Mouse (Mus musculus): ENCODE measurements at regions not wholly inside any gene's neighbourhood (a gene's known extent, or its start where the extent isn't known, plus 50 kb on each side); places are given as distances from the start of the nearest gene placed in this dataset.

DNA sequence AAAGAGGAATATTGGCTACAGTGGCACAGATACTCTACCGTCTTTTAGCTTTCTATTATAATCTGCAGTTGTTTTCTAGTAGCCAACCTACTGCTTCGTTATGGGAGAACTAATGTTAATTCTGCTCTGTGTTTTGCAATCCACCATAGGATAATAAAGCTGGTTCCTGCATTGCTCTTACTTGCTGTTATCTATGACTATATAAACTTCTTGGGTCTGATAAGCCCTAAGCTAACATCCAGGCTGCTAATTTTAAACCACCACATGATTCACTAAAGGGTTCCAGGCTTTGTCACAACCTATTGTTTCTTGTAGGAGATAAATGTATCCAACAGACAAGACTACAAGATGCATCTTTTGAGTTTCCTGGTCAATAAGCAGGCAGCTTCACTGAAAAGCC lies 173.5 kb upstream of the Aga start:
- no peak overlapping the region for H3K4me3 ChIP-seq (ENCODE audit: low read length)

DNA sequence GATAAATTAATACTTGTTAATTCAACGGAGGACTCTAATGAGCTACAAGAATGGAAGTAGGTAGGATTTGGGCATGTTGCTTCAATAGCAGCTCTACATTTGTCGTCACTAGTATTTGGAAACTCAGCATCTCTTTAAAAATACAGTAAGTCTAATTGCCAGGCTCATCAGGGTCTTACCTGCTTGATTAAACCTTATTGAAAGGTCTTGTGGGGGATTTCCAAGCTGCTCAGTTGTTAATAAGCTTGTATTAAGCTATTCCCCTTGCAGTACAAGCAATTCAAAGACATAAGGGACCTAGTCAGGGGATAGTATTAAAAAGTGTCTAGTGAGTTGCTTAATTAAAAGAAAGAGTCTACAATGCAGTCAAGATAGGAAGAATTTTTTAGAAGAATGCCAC lies 142.9 kb upstream of the Aga start:
- Histone ChIP-seq H3K4me2 (ENCODE audit: low read depth, low read length) (no peak overlapping the region), H3K4me3 (ENCODE audit: low read length) (no peak overlapping the region), H3K9ac (ENCODE audit: low read depth, low read length) (no peak overlapping the region), H3K9me3 (ENCODE audit: control insufficient read depth, low read length) (no peaks in the 10 kb centered on the region), H3K27ac (ENCODE audit: low read length) (no peak overlapping the region), H3K27me3 (replicated peaks; ENCODE audit: control insufficient read depth, insufficient read depth, low read length) (no peaks in the 10 kb centered on the region), H3K36me3 (ENCODE audit: control insufficient read depth, insufficient read depth, low read length) (no peaks in the 10 kb centered on the region), H3K4me1 (ENCODE audit: control insufficient read depth, insufficient read depth, low read length) (no peaks in the 10 kb centered on the region)
- WGBS = 73% methylated on average over 2 of the region's 2 CpGs
- no peak for ATAC-seq

More for the DNA sequence above, 173.5 kb upstream of the Aga start:
- Histone ChIP-seq H3K4me1 (ENCODE audit: control insufficient read depth, insufficient read depth, low read length) (no peaks in the 10 kb centered on the region), H3K9ac (ENCODE audit: low read depth, low read length) (no peak overlapping the region), H3K4me2 (ENCODE audit: low read depth, low read length) (no peak overlapping the region), H3K9me3 (ENCODE audit: control insufficient read depth, low read length) (no peaks in the 10 kb centered on the region), H3K27ac (ENCODE audit: low read length) (no peak overlapping the region), H3K36me3 (ENCODE audit: control insufficient read depth, insufficient read depth, low read length) (no peaks in the 10 kb centered on the region), H3K27me3 (replicated peaks; ENCODE audit: control insufficient read depth, insufficient read depth, low read length) (no peaks in the 10 kb centered on the region)
- 69% methylated on average over 2 of the region's 2 CpGs for WGBS
- ATAC-seq = peak; percentile 85

DNA sequence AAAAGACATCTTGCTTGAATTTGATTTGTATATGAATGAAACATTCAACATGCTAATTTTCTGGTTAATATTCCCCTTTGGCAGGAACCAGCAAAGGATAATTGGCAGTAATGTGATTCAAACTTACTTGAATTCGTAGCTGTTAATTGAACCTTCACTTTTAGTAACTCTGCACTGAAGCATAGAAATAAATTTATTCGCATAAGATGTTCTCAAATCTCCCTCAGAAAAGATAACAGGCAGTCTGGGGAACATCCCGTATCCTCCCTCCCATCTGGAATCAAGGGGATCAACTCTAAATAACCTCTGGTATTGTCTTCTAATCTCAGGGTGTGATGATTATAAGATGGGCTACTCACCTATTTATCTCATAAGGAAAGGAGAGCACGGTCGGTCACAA lies 138.1 kb upstream of the Aga start:
- Histone ChIP-seq H3K9ac (ENCODE audit: low read depth, low read length) (no peak overlapping the region), H3K36me3 (ENCODE audit: control insufficient read depth, insufficient read depth, low read length) (no peaks in the 10 kb centered on the region), H3K27ac (ENCODE audit: low read length) (no peak overlapping the region), H3K27me3 (replicated peaks; ENCODE audit: control insufficient read depth, insufficient read depth, low read length) (no peaks in the 10 kb centered on the region), H3K4me1 (ENCODE audit: control insufficient read depth, insufficient read depth, low read length) (no peaks in the 10 kb centered on the region), H3K4me3 (ENCODE audit: low read length) (no peak overlapping the region), H3K4me2 (ENCODE audit: low read depth, low read length) (no peak overlapping the region), H3K9me3 (ENCODE audit: control insufficient read depth, low read length) (no peaks in the 10 kb centered on the region)
- no peak for ATAC-seq
- 73% methylated on average over 5 of the region's 5 CpGs for WGBS

GRCm38 (mm10) chr8:53412101-53412500 lies 99.4 kb upstream of the Aga start:
- no peak overlapping the region for H3K27ac ChIP-seq (ENCODE audit: low read length)
- H3K27me3 ChIP-seq (replicated peaks; ENCODE audit: control insufficient read depth, insufficient read depth, low read length) = no peaks in the 10 kb centered on the region
- H3K4me2 ChIP-seq (ENCODE audit: low read depth, low read length) = no peak overlapping the region
- no peaks in the 10 kb centered on the region for H3K9me3 ChIP-seq (ENCODE audit: control insufficient read depth, low read length)
- WGBS = 63% methylated on average over 3 of the region's 3 CpGs
- no peak for ATAC-seq
- no peak overlapping the region for H3K4me3 ChIP-seq (ENCODE audit: low read length)
- H3K9ac ChIP-seq (ENCODE audit: low read depth, low read length) = no peak overlapping the region
- H3K36me3 ChIP-seq (ENCODE audit: control insufficient read depth, insufficient read depth, low read length) = no peaks in the 10 kb centered on the region
- no peaks in the 10 kb centered on the region for H3K4me1 ChIP-seq (ENCODE audit: control insufficient read depth, insufficient read depth, low read length)

GRCm38 (mm10) chr8:53434184-53434583 lies 77.3 kb upstream of the Aga start:
- Histone ChIP-seq H3K9me3 (ENCODE audit: control insufficient read depth, low read length) (no peaks in the 10 kb centered on the region), H3K9ac (ENCODE audit: low read depth, low read length) (no peak overlapping the region), H3K4me3 (ENCODE audit: low read length) (no peak overlapping the region), H3K36me3 (ENCODE audit: control insufficient read depth, insufficient read depth, low read length) (no peaks in the 10 kb centered on the region), H3K27ac (ENCODE audit: low read length) (no peak overlapping the region), H3K4me2 (ENCODE audit: low read depth, low read length) (no peak overlapping the region), H3K27me3 (replicated peaks; ENCODE audit: control insufficient read depth, insufficient read depth, low read length) (no peaks in the 10 kb centered on the region), H3K4me1 (ENCODE audit: control insufficient read depth, insufficient read depth, low read length) (no peaks in the 10 kb centered on the region)
- no peak for ATAC-seq

DNA sequence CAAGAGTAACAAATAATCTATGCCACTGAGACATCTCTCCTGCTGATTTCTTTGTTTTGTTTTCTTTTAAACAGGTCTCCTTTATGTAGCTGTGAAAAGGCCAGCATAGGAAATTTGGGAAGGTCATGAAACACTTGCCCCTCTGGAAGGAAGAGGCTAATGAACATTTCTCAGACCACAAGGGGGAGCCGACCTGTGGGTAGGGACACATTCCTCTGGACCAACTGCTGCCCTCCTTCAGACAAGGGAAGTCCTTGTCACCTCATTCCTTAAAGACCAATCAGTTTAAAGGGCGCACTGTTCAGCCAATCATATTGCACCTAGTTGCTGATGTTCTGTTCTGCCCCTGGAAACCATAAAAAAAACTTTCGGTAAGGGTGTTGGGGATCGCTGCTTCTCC lies 75.8 kb upstream of the Aga start:
- no peaks in the 10 kb centered on the region for H3K4me1 ChIP-seq (ENCODE audit: control insufficient read depth, insufficient read depth, low read length)
- H3K9ac ChIP-seq (ENCODE audit: low read depth, low read length) = no peak overlapping the region
- H3K27me3 ChIP-seq (replicated peaks; ENCODE audit: control insufficient read depth, insufficient read depth, low read length) = no peaks in the 10 kb centered on the region
- no peaks in the 10 kb centered on the region for H3K9me3 ChIP-seq (ENCODE audit: control insufficient read depth, low read length)
- no peak overlapping the region for H3K27ac ChIP-seq (ENCODE audit: low read length)
- H3K36me3 ChIP-seq (ENCODE audit: control insufficient read depth, insufficient read depth, low read length) = no peaks in the 10 kb centered on the region
- no peak overlapping the region for H3K4me2 ChIP-seq (ENCODE audit: low read depth, low read length)
- no peak overlapping the region for H3K4me3 ChIP-seq (ENCODE audit: low read length)
- 86% methylated on average over 4 of the region's 4 CpGs for WGBS
- no peak for ATAC-seq

DNA sequence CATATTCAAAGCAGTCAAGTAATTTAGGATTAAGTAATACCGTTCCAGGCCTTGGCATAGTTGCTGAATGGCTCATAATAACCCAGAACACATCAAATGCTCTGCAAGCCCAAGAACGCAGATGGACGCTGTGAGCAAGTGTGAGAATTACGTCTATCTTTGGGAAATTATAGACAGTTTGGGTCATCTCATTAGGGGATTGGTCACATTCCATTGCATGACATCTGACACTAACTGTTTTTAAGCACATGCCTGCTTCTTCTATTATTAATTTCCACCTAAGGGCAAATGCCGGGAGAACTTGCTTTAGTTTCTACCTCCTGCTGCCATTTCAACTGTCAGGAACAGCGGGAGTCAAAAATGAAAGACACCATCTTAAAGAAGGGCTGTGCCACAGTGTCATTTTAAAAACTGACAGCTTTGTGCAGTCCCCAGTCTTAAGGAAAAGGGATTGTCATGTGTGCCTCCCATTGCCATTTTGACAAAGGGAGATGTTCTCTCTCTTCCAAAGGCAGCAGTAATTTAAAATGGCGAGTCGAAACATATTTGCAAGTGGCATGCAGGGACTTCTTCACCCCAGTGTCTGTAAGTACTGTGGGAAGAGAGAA lies 64.7 kb upstream of the Aga start:
- Histone ChIP-seq H3K4me3 (ENCODE audit: low read length) (no peak overlapping the region), H3K4me2 (ENCODE audit: low read depth, low read length) (no peak overlapping the region), H3K36me3 (ENCODE audit: control insufficient read depth, insufficient read depth, low read length) (no peaks in the 10 kb centered on the region), H3K4me1 (ENCODE audit: control insufficient read depth, insufficient read depth, low read length) (no peaks in the 10 kb centered on the region), H3K9me3 (ENCODE audit: control insufficient read depth, low read length) (no peaks in the 10 kb centered on the region), H3K27ac (ENCODE audit: low read length) (no peak overlapping the region), H3K9ac (ENCODE audit: low read depth, low read length) (no peak overlapping the region), H3K27me3 (replicated peaks; ENCODE audit: control insufficient read depth, insufficient read depth, low read length) (no peaks in the 10 kb centered on the region)
- WGBS = 78% methylated on average over 8 of the region's 8 CpGs
- no peak for ATAC-seq

Measured in intestine, embryonic 16.5 days (tissue).